Mouse (Mus musculus) lung, embryonic 16.5 days (tissue): ENCODE measurements at regions not wholly inside any gene's neighbourhood (a gene's known extent, or its start where the extent isn't known, plus 50 kb on each side); places are given as distances from the start of the nearest gene placed in this dataset.

ENCODE experiments used
- ATAC-seq: fragments of 200-750 bp; cut with Nextera tagmentation; 2 replicates; pipeline ENCODE4 v1.8.0; 2017; ENCODE audit warnings: low read depth, mild to moderate bottlenecking, moderate library complexity
- H3K27ac ChIP-seq: fragments of 300-500 bp; sonication (generic); 2 replicates; pipeline ENCODE4 v1.5.1; 2014; ENCODE audit warnings: mild to moderate bottlenecking, control low read depth, low read length
- H3K27me3 ChIP-seq: fragments of 300-500 bp; sonication (generic); 2 replicates; pipeline ENCODE4 v1.6.1; 2014; ENCODE audit warnings: low read depth, low read length, mixed read lengths; ENCODE audit not compliant: control insufficient read depth, insufficient read depth
- H3K36me3 ChIP-seq: fragments of 300-500 bp; sonication (generic); 2 replicates; pipeline ENCODE4 v1.6.1; 2014; ENCODE audit warnings: low read length; ENCODE audit not compliant: control insufficient read depth, insufficient read depth
- H3K4me1 ChIP-seq: fragments of 300-500 bp; sonication (generic); replicated peaks from 2 replicates; pipeline ENCODE4 v1.6.1; 2014; ENCODE audit warnings: low read length, mixed read lengths; ENCODE audit not compliant: control insufficient read depth, insufficient read depth
- H3K4me2 ChIP-seq: fragments of 300-500 bp; sonication (generic); 2 replicates; pipeline ENCODE4 v1.6.1; 2014; ENCODE audit warnings: low read depth, low read length, control low read depth
- H3K4me3 ChIP-seq: fragments of 300-500 bp; sonication (generic); 2 replicates; pipeline ENCODE4 v1.5.1; 2014; ENCODE audit warnings: mild to moderate bottlenecking, low read length, control low read depth
- H3K9ac ChIP-seq: fragments of 300-500 bp; sonication (generic); 2 replicates; pipeline ENCODE4 v1.6.1; 2014; ENCODE audit warnings: low read length, control low read depth
- H3K9me3 ChIP-seq: fragments of 300-500 bp; sonication (generic); 2 replicates; pipeline ENCODE4 v1.6.1; 2016; ENCODE audit warnings: low read length; ENCODE audit not compliant: control insufficient read depth
- WGBS: fragments of 180-500 bp; shearing (Covaris S2); extraction: QIAGEN DNeasy Blood & Tissue Kit; methylation state at CpG from one replicate; pipeline ENCODE4 v1.1.7; 2014; 5-methylcytosine and 5-hydroxymethylcytosine counted together

- Histone ChIP-seq H3K27me3 (no peaks in the 10 kb centered on the region), H3K4me2 (no peak overlapping the region), H3K27ac (no peak overlapping the region), H3K4me1 (no peaks in the 10 kb centered on the region), H3K9me3 (no peaks in the 10 kb centered on the region), H3K9ac (no peak overlapping the region), H3K4me3 (no peak overlapping the region), H3K36me3 (no peaks in the 10 kb centered on the region)
- no peak for ATAC-seq
- 80% methylated on average over 2 of the region's 2 CpGs for WGBS
These were observed 72.4 kb upstream of the Dusp10 start for GRCm38 (mm10) chr1:183940706-183941105.

GRCm38 (mm10) chr1:183946241-183946640 is 66.9 kb upstream of the Dusp10 start:
- no peaks in the 10 kb centered on the region; the same call in 1 of the 2 replicates for H3K27me3 ChIP-seq
- no peaks in the 10 kb centered on the region for H3K9me3 ChIP-seq
- no peaks in the 10 kb centered on the region for H3K36me3 ChIP-seq
- H3K4me1 ChIP-seq = 0 out of 2 replicates have a peak, but pooled peaks cover 3% of the 10 kb centered on the region
- H3K4me2 ChIP-seq = no peak overlapping the region
- H3K9ac ChIP-seq = no peak overlapping the region
- ATAC-seq = no peak
- H3K27ac ChIP-seq = no peak overlapping the region
- no peak overlapping the region for H3K4me3 ChIP-seq
- WGBS = 87% methylated on average over 8 of the region's 8 CpGs

- 0 out of 2 replicates have a peak, but pooled peaks cover 3% of the 10 kb centered on the region for H3K4me1 ChIP-seq
- peak overlapping the region; percentile 35; the same call in 1 of the 2 replicates for H3K4me2 ChIP-seq
- H3K4me3 ChIP-seq = no peak overlapping the region
- no peak overlapping the region for H3K27ac ChIP-seq
- no peak overlapping the region for H3K9ac ChIP-seq
- no peaks in the 10 kb centered on the region; the same call in 1 of the 2 replicates for H3K27me3 ChIP-seq
- WGBS = 32% methylated on average over 5 of the region's 5 CpGs
- ATAC-seq = peak; percentile 57
- no peaks in the 10 kb centered on the region for H3K36me3 ChIP-seq
- H3K9me3 ChIP-seq = no peaks in the 10 kb centered on the region
These were observed 66.0 kb upstream of the Dusp10 start for GRCm38 (mm10) chr1:183947066-183947465.

- H3K4me2 ChIP-seq = no peak overlapping the region
- H3K27ac ChIP-seq = no peak overlapping the region
These were observed 63.9 kb upstream of the Dusp10 start for GRCm38 (mm10) chr1:183949205-183949604.

GRCm38 (mm10) chr1:183954086-183954485 is 59.0 kb upstream of the Dusp10 start:
- Histone ChIP-seq H3K27ac (no peak overlapping the region), H3K27me3 (no peaks in the 10 kb centered on the region; the same call in 1 of the 2 replicates), H3K4me1 (no peaks in the 10 kb centered on the region), H3K36me3 (no peaks in the 10 kb centered on the region), H3K4me3 (no peak overlapping the region), H3K9me3 (no peaks in the 10 kb centered on the region), H3K9ac (no peak overlapping the region), H3K4me2 (no peak overlapping the region)
- WGBS = 91% methylated on average over 2 of the region's 2 CpGs
- ATAC-seq = no peak

More at GRCm38 (mm10) chr1:183949205-183949604, 63.9 kb upstream of the Dusp10 start:
- ATAC-seq = no peak
- Histone ChIP-seq H3K4me3 (no peak overlapping the region), H3K9me3 (no peaks in the 10 kb centered on the region), H3K27me3 (no peaks in the 10 kb centered on the region; the same call in 1 of the 2 replicates), H3K9ac (no peak overlapping the region), H3K36me3 (no peaks in the 10 kb centered on the region), H3K4me1 (0 out of 2 replicates have a peak, but pooled peaks cover 3% of the 10 kb centered on the region)
- 48% methylated on average over 4 of the region's 4 CpGs for WGBS

- no peak overlapping the region for H3K4me2 ChIP-seq
- no peak for ATAC-seq
- H3K4me3 ChIP-seq = no peak overlapping the region
- H3K27me3 ChIP-seq = no peaks in the 10 kb centered on the region
- no peak overlapping the region for H3K27ac ChIP-seq
- H3K9ac ChIP-seq = no peak overlapping the region
- no peaks in the 10 kb centered on the region for H3K36me3 ChIP-seq
- 62% methylated on average over 3 of the region's 3 CpGs for WGBS
- no peaks in the 10 kb centered on the region for H3K4me1 ChIP-seq
- no peaks in the 10 kb centered on the region for H3K9me3 ChIP-seq
These were observed 56.7 kb upstream of the Dusp10 start for GRCm38 (mm10) chr1:183956391-183956790.

- Histone ChIP-seq H3K4me1 (no peaks in the 10 kb centered on the region), H3K4me3 (no peak overlapping the region), H3K27me3 (no peaks in the 10 kb centered on the region), H3K9me3 (no peaks in the 10 kb centered on the region), H3K27ac (no peak overlapping the region), H3K4me2 (no peak overlapping the region), H3K9ac (no peak overlapping the region), H3K36me3 (no peaks in the 10 kb centered on the region)
- ATAC-seq = no peak
- WGBS = 76% methylated on average over 2 of the region's 2 CpGs
These were observed 51.7 kb upstream of the Dusp10 start for GRCm38 (mm10) chr1:183961383-183961782.

GRCm38 (mm10) chr1:183962486-183962885 is 50.6 kb upstream of the Dusp10 start:
- no peak overlapping the region for H3K4me2 ChIP-seq
- no peak overlapping the region for H3K27ac ChIP-seq
- 70% methylated on average over 2 of the region's 2 CpGs for WGBS
- no peaks in the 10 kb centered on the region for H3K27me3 ChIP-seq
- H3K4me3 ChIP-seq = no peak overlapping the region
- ATAC-seq = no peak
- no peaks in the 10 kb centered on the region for H3K4me1 ChIP-seq
- H3K9ac ChIP-seq = no peak overlapping the region
- no peaks in the 10 kb centered on the region for H3K9me3 ChIP-seq
- H3K36me3 ChIP-seq = no peaks in the 10 kb centered on the region

GRCm38 (mm10) chr1:183963286-183963685 is 49.8 kb upstream of the Dusp10 start:
- Histone ChIP-seq H3K9ac (no peak overlapping the region), H3K4me1 (no peaks in the 10 kb centered on the region), H3K4me3 (no peak overlapping the region), H3K4me2 (no peak overlapping the region), H3K27me3 (no peaks in the 10 kb centered on the region), H3K9me3 (no peaks in the 10 kb centered on the region), H3K36me3 (no peaks in the 10 kb centered on the region), H3K27ac (no peak overlapping the region)
- WGBS = 72% methylated on average over 4 of the region's 4 CpGs
- ATAC-seq = no peak
